Comparison of ENCODE assay signal across 7 mouse cellular contexts in the genomic region with DNA sequence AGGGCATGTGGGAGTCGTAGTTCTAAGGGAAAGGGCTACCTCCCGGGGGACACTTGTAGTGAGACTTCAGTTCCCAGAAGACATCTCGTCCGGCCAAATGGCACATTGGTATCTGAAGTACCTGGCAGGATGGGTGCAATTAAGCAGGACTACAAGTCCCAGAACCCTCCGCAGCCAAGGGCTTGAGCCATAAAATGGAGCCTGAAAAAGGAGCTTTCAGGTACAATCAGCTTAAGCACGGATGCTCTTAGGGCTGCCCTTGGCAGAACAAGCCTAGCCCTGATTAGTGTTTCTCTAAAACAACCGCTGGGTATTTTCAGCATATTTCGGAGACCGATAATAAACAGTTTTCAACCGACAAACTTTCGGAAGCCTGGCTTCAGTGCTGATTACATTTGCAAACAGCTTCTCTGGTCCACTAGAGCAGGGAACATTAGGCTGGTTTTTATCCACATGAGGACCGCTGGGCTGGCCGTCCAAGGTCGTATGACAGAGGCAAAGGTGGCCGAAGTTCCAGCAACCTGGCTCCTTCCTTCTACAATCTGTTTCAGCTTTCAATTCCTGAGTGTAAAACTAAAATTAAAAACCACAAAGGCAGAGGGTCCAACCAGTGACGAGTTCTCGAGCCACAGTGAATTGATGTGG. TPM values are rescaled to one million over a fixed set of nuclear protein-coding genes. Genes with fewer than 3 reads are reported as not detected.
DNase-seq lines count a peak whose midpoint lies in the region; ATAC-seq and TF ChIP-seq lines count a peak whose summit lies in the region.

No protein-coding gene starts in this region.

- H3K4me2 ChIP-seq in heart, embryonic 11.5 days, result peak overlapping the region; percentile 78
- H3K4me2 ChIP-seq in kidney, embryonic 14.5 days (replicated peaks; ENCODE audit: low read depth, low read length), result peak overlapping the region; percentile 75
- peak overlapping the region; percentile 86 for H3K4me2 ChIP-seq in limb, embryonic 13.5 days (replicated peaks)
- peak overlapping the region; percentile 88 for H3K4me2 ChIP-seq in midbrain, embryonic 16.5 days (ENCODE audit: low read length)

- H3K27ac ChIP-seq in embryonic fibroblast, embryonic 13.5 days (ENCODE audit: insufficient read depth, low read length), result no peak overlapping the region
- H3K27ac ChIP-seq in heart, embryonic 11.5 days (ENCODE audit: low read depth, low read length), result no peak overlapping the region
- H3K27ac ChIP-seq in kidney, embryonic 14.5 days (ENCODE audit: low read depth, low read length), result peak overlapping the region; percentile 19; the same call in 1 of the 2 replicates
- no peak overlapping the region; the same call in 1 of the 2 replicates for H3K27ac ChIP-seq in limb, embryonic 13.5 days
- peak overlapping the region; percentile 83 for H3K27ac ChIP-seq in midbrain, embryonic 16.5 days (ENCODE audit: low read length)

- WGBS in heart, embryonic 11.5 days (ENCODE audit: insufficient replicate concordance), result 9% methylated on average over 17 of the region's 17 CpGs
- WGBS in kidney, embryonic 14.5 days, result 6% methylated on average over 17 of the region's 17 CpGs
- 9% methylated on average over 17 of the region's 17 CpGs for WGBS in limb, embryonic 13.5 days
- 5% methylated on average over 17 of the region's 17 CpGs for WGBS in midbrain, embryonic 16.5 days

- no peak for TF ChIP-seq CTCF in brain, embryonic 14.5 days (IDR thresholded peaks at IDR 0.05; ENCODE audit: borderline replicate concordance, extremely low read depth, insufficient read depth, insufficient read length)
- no peak for TF ChIP-seq CTCF in embryonic fibroblast, embryonic 13.5 days (IDR thresholded peaks at IDR 0.05; ENCODE audit: borderline replicate concordance, insufficient read depth, low read length)

- no peak for ATAC-seq in heart, embryonic 11.5 days (replicated peaks; ENCODE audit: insufficient number of reproducible peaks, low FRiP score, low TSS enrichment)
- ATAC-seq in kidney, embryonic 14.5 days (ENCODE audit: low FRiP score, low TSS enrichment), result peak; percentile 87
- peak; percentile 73 for ATAC-seq in limb, embryonic 13.5 days (ENCODE audit: low FRiP score, low read depth)
- ATAC-seq in midbrain, embryonic 16.5 days, result peak; percentile 90

- H3K9me3 ChIP-seq in heart, embryonic 11.5 days (replicated peaks; ENCODE audit: control insufficient read depth, low read length), result no peaks in the 10 kb centered on the region
- H3K9me3 ChIP-seq in kidney, embryonic 14.5 days (ENCODE audit: control insufficient read depth, low read length), result no peaks in the 10 kb centered on the region
- H3K9me3 ChIP-seq in limb, embryonic 13.5 days, result no peaks in the 10 kb centered on the region
- no peaks in the 10 kb centered on the region for H3K9me3 ChIP-seq in midbrain, embryonic 16.5 days (replicated peaks; ENCODE audit: control insufficient read depth, low read length, poor library complexity, severe bottlenecking)

- TF ChIP-seq POLR2A in brain, embryonic 14.5 days (IDR thresholded peaks at IDR 0.05; ENCODE audit: borderline replicate concordance, extremely low read depth, insufficient read depth, insufficient read length, poor library complexity, severe bottlenecking), result peak; percentile 22; the same call in 1 of the 2 replicates
- peak; percentile 43; the same call in 1 of the 2 replicates for TF ChIP-seq POLR2A in embryonic fibroblast, embryonic 13.5 days (IDR thresholded peaks at IDR 0.05; ENCODE audit: low read depth, low read length)

- no peaks in the 10 kb centered on the region for H3K36me3 ChIP-seq in heart, embryonic 11.5 days (ENCODE audit: control insufficient read depth, insufficient read depth, low read length)
- no peaks in the 10 kb centered on the region for H3K36me3 ChIP-seq in kidney, embryonic 14.5 days (ENCODE audit: control insufficient read depth, insufficient read depth, low read length)
- no peaks in the 10 kb centered on the region for H3K36me3 ChIP-seq in limb, embryonic 13.5 days
- H3K36me3 ChIP-seq in midbrain, embryonic 16.5 days (ENCODE audit: control insufficient read depth, insufficient read depth, low read length), result no peaks in the 10 kb centered on the region

- DNase-seq in brain, embryonic 14.5 days (ENCODE audit: low read depth), result peak; percentile 98
- DNase-seq in spleen, postnatal 10 days (ENCODE audit: low spot score in 2 of 2), result peak; percentile 7 to 59

- H3K9ac ChIP-seq in heart, embryonic 11.5 days (ENCODE audit: low read depth, low read length), result peak overlapping the region; percentile 56
- peak overlapping the region; percentile 66 for H3K9ac ChIP-seq in kidney, embryonic 14.5 days (ENCODE audit: low read depth, low read length)
- peak overlapping the region; percentile 78 for H3K9ac ChIP-seq in limb, embryonic 13.5 days
- H3K9ac ChIP-seq in midbrain, embryonic 16.5 days (ENCODE audit: low read depth, low read length), result peak overlapping the region; percentile 90

- H3K4me1 ChIP-seq in embryonic fibroblast, embryonic 13.5 days (ENCODE audit: control insufficient read depth, insufficient read depth, low read length), result no peaks in the 10 kb centered on the region
- no peaks in the 10 kb centered on the region for H3K4me1 ChIP-seq in heart, embryonic 11.5 days (ENCODE audit: control insufficient read depth, insufficient read depth, low read length)
- H3K4me1 ChIP-seq in kidney, embryonic 14.5 days (ENCODE audit: control insufficient read depth, insufficient read depth, low read length), result no peaks in the 10 kb centered on the region
- H3K4me1 ChIP-seq in limb, embryonic 13.5 days, result no peaks in the 10 kb centered on the region
- peaks cover 6% of the 10 kb centered on the region for H3K4me1 ChIP-seq in midbrain, embryonic 16.5 days (ENCODE audit: control insufficient read depth, insufficient read depth, low read length)

- H3K4me3 ChIP-seq in embryonic fibroblast, embryonic 13.5 days (ENCODE audit: insufficient read depth, low read length), result peak overlapping the region; percentile 61
- peak overlapping the region; percentile 66 for H3K4me3 ChIP-seq in heart, embryonic 11.5 days (ENCODE audit: low read depth, low read length)
- peak overlapping the region; percentile 67 for H3K4me3 ChIP-seq in kidney, embryonic 14.5 days (ENCODE audit: low read length)
- peak overlapping the region; percentile 73 for H3K4me3 ChIP-seq in limb, embryonic 13.5 days
- peak overlapping the region; percentile 73 for H3K4me3 ChIP-seq in midbrain, embryonic 16.5 days (ENCODE audit: low read depth, low read length)

- no peaks in the 10 kb centered on the region for H3K27me3 ChIP-seq in heart, embryonic 11.5 days (ENCODE audit: control insufficient read depth, insufficient read depth, low read length)
- no peaks in the 10 kb centered on the region for H3K27me3 ChIP-seq in kidney, embryonic 14.5 days (ENCODE audit: control insufficient read depth, insufficient read depth, low read length)
- no peaks in the 10 kb centered on the region for H3K27me3 ChIP-seq in limb, embryonic 13.5 days
- no peaks in the 10 kb centered on the region for H3K27me3 ChIP-seq in midbrain, embryonic 16.5 days (ENCODE audit: control insufficient read depth, insufficient read depth, low read depth, low read length)

RNA-seq across cellular contexts. Expression of gene Fhit, which starts 0.9 kb away (rescaled TPM):
- polyA plus RNA-seq in brain, embryonic 14.5 days (2012; rRNA removed), result 4.2 and 5.3 TPM in 2 replicates
- polyA plus RNA-seq in embryonic fibroblast, embryonic 13.5 days (2011; ENCODE audit: insufficient read length, low read depth, missing spikeins), result 0.60 and 1.4 TPM in 2 replicates
- 5.6 and 6.7 TPM in 2 replicates for polyA plus RNA-seq in heart, embryonic 11.5 days (2014; fragmentation: Nextera tagmentation; extraction: Ambion mirVana)
- 5.3 and 7.0 TPM in 2 replicates for polyA plus RNA-seq in kidney, embryonic 14.5 days (2014; fragmentation: Nextera tagmentation; extraction: Ambion mirVana)
- 6.3 TPM in 2 replicates for polyA plus RNA-seq in limb, embryonic 13.5 days (2015; fragmentation: Nextera tagmentation; extraction: Ambion mirVana)
- 8.2 and 8.5 TPM in 2 replicates for polyA plus RNA-seq in midbrain, embryonic 16.5 days (2015; fragmentation: Nextera tagmentation; extraction: Ambion mirVana)

Comparison
In these comparisons a context has a peak if more than half of its experiments do, and no peak if none do; other contexts are left out.
1. H3K27ac ChIP-seq: peak in kidney, embryonic 14.5 days (single experiment) and midbrain, embryonic 16.5 days (single experiment); none in embryonic fibroblast, embryonic 13.5 days (single experiment), heart, embryonic 11.5 days (single experiment) and limb, embryonic 13.5 days (single experiment).
2. Peak in every context shown above with its lines, with median percentiles within 50 percentile points of each other: H3K4me3 ChIP-seq, H3K4me2 ChIP-seq and H3K9ac ChIP-seq.